Mouse (Mus musculus) stomach, embryonic 16.5 days (tissue): Measurements from ENCODE around the gene Kcnj10. TPM values are rescaled to one million over a fixed set of nuclear protein-coding genes. Genes with fewer than 3 reads are reported as not detected.

Experiments
- ATAC-seq: fragments of 200-750 bp; cut with Nextera tagmentation; 2 replicates; pipeline ENCODE4 v1.8.0; 2017; ENCODE audit warnings: moderate number of reproducible peaks, moderate TSS enrichment; ENCODE audit not compliant: insufficient read depth, low FRiP score
- H3K27ac ChIP-seq: fragments of 300-500 bp; sonication (generic); 2 replicates; pipeline ENCODE4 v1.5.1; 2014; ENCODE audit warnings: low read length
- H3K27me3 ChIP-seq: fragments of 300-500 bp; sonication (generic); 2 replicates; pipeline ENCODE4 v1.6.1; 2014; ENCODE audit warnings: low read length, control low read depth, mixed read lengths; ENCODE audit not compliant: control insufficient read depth, insufficient read depth
- H3K36me3 ChIP-seq: fragments of 300-500 bp; sonication (generic); 2 replicates; pipeline ENCODE4 v1.6.1; 2014; ENCODE audit warnings: low read length; ENCODE audit not compliant: control insufficient read depth, insufficient read depth
- H3K4me1 ChIP-seq: fragments of 300-500 bp; sonication (generic); 2 replicates; pipeline ENCODE4 v1.6.1; 2014; ENCODE audit warnings: low read length, control low read depth, mixed read lengths; ENCODE audit not compliant: control insufficient read depth, insufficient read depth
- H3K4me2 ChIP-seq: fragments of 300-500 bp; sonication (generic); 2 replicates; pipeline ENCODE4 v1.6.1; 2014; ENCODE audit warnings: low read depth, low read length, mixed read lengths
- H3K4me3 ChIP-seq: fragments of 300-500 bp; sonication (generic); replicated peaks from 2 replicates; pipeline ENCODE4 v1.5.1; 2014; ENCODE audit warnings: mild to moderate bottlenecking, low read length
- H3K9ac ChIP-seq: fragments of 300-500 bp; sonication (generic); 2 replicates; pipeline ENCODE4 v1.6.1; 2014; ENCODE audit warnings: low read length
- H3K9me3 ChIP-seq: fragments of 300-500 bp; sonication (generic); replicated peaks from 2 replicates; pipeline ENCODE4 v1.6.1; 2016; ENCODE audit warnings: low read length, control low read depth; ENCODE audit not compliant: control insufficient read depth
- WGBS: fragments of 180-500 bp; shearing (Covaris S2); extraction: QIAGEN DNeasy Blood & Tissue Kit; methylation state at CpG from one replicate; pipeline ENCODE4 v1.1.7; 2014; 5-methylcytosine and 5-hydroxymethylcytosine counted together
- polyA plus RNA-seq: library from polyadenylated mRNA; unstranded; fragments of >200 nt; fragmentation: Nextera tagmentation; extraction: Ambion mirVana; gene quantifications from 2 replicates; pipeline ENCODE4 v1.2.1, GENCODE M21; 2015

The Kcnj10 gene
- polyA plus RNA-seq, 1 experiment from 2014 or later: 0.19 TPM

- WGBS: 88% methylated on average over 19 of the region's 19 CpGs
- no peak overlapping the region for H3K27ac ChIP-seq
- 0 out of 2 replicates have a peak, but pooled peaks cover 2% of the 10 kb centered on the region for H3K36me3 ChIP-seq
- no peak overlapping the region for H3K4me3 ChIP-seq
- H3K4me2 ChIP-seq: no peak overlapping the region
- no peak for ATAC-seq
- H3K27me3 ChIP-seq: no peaks in the 10 kb centered on the region
- no peak overlapping the region for H3K9ac ChIP-seq
- no peaks in the 10 kb centered on the region for H3K9me3 ChIP-seq
- peaks cover 12% of the 10 kb centered on the region; the same call in 1 of the 2 replicates for H3K4me1 ChIP-seq
These were observed 22.5 kb upstream of the Kcnj10 start for GRCm38 (mm10) chr1:172318424-172319035.

DNA sequence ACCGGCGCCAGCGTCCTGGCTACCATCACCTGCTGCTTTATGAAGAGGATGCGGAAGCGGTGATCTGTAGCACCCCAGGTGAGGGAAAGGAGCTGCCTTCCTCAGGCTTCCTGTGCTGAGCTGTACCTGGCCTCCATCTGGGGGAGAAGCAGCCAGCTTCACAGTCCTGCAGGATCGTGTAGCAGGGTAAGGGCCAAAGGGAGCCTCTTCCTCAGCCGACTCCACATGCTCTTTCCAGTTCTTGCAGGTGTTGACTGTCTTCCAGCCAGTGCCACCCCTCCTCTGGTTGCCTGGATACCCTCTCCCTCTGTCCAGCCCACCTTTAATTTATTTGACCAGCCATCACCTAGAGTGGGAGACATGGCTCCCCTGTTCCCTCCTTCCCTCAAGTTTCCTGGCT, 21.7 kb upstream of the Kcnj10 start:
- Histone ChIP-seq H3K27ac (no peak overlapping the region), H3K27me3 (no peaks in the 10 kb centered on the region), H3K36me3 (0 out of 2 replicates have a peak, but pooled peaks cover 2% of the 10 kb centered on the region), H3K4me1 (peaks cover 9% of the 10 kb centered on the region; the same call in 1 of the 2 replicates), H3K4me3 (no peak overlapping the region), H3K9me3 (no peaks in the 10 kb centered on the region), H3K4me2 (no peak overlapping the region), H3K9ac (no peak overlapping the region)
- 76% methylated on average over 7 of the region's 7 CpGs for WGBS
- ATAC-seq: no peak

GRCm38 (mm10) chr1:172319921-172320411, 21.0 kb upstream of the Kcnj10 start:
- Histone ChIP-seq H3K4me1 (peaks cover 9% of the 10 kb centered on the region; the same call in 1 of the 2 replicates), H3K4me3 (no peak overlapping the region), H3K27me3 (peaks cover under 1% of the 10 kb centered on the region; the same call in 1 of the 2 replicates), H3K9me3 (no peaks in the 10 kb centered on the region), H3K4me2 (no peak overlapping the region), H3K36me3 (0 out of 2 replicates have a peak, but pooled peaks cover 2% of the 10 kb centered on the region), H3K9ac (no peak overlapping the region), H3K27ac (no peak overlapping the region)
- 41% methylated on average over 5 of the region's 5 CpGs for WGBS
- no peak for ATAC-seq

DNA sequence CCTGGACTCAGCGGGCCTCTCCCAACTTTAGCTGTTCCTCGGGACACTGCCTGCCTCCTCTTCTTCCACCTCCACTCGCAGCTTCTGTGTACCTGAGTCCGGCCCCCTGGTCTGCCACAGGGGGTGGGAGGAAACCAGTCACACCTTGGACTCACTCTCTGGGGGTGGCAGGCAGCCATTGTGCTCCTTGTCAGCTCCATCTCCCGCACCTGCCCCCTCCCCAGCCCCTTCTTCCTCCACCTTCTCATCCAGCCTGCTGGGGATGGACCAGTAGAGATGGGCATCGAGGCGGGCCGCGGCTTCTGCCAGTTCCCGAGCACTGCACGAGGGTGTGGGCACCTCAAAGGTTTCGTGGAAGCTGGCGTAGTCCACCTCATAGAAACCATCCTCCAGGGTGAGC, 18.3 kb upstream of the Kcnj10 start:
- ATAC-seq: no peak
- Histone ChIP-seq H3K36me3 (0 out of 2 replicates have a peak, but pooled peaks cover 2% of the 10 kb centered on the region), H3K27me3 (peaks cover 28% of the 10 kb centered on the region), H3K4me1 (0 out of 2 replicates have a peak, but pooled peaks cover 12% of the 10 kb centered on the region), H3K4me3 (no peak overlapping the region), H3K27ac (no peak overlapping the region), H3K9me3 (no peaks in the 10 kb centered on the region), H3K9ac (no peak overlapping the region), H3K4me2 (no peak overlapping the region)
- WGBS: 52% methylated on average over 13 of the region's 13 CpGs

DNA sequence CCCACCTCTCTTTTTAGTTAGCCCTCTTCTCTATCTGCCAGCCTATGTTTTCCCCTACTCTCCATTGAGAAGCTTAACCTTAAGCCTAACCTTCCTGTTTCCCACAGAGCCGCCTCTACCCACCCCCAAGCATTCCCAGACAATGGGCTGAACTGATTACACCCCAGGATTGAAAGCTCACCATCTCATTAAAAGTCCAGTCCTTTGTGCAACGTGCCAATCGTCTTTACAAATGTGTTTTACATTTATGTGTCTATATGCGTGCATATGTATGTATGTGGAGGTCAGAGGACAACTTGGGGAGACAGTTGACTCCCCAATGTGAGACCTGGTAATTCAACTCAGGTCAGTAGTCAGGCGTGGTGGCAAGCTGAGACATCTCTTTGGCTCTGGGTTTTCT, 17.7 kb upstream of the Kcnj10 start:
- Histone ChIP-seq H3K36me3 (0 out of 2 replicates have a peak, but pooled peaks cover 2% of the 10 kb centered on the region), H3K27me3 (peaks cover 31% of the 10 kb centered on the region), H3K9ac (no peak overlapping the region), H3K4me3 (no peak overlapping the region), H3K27ac (no peak overlapping the region), H3K4me1 (0 out of 2 replicates have a peak, but pooled peaks cover 12% of the 10 kb centered on the region), H3K4me2 (no peak overlapping the region), H3K9me3 (no peaks in the 10 kb centered on the region)
- 50% methylated on average over 5 of the region's 5 CpGs for WGBS
- no peak for ATAC-seq

DNA sequence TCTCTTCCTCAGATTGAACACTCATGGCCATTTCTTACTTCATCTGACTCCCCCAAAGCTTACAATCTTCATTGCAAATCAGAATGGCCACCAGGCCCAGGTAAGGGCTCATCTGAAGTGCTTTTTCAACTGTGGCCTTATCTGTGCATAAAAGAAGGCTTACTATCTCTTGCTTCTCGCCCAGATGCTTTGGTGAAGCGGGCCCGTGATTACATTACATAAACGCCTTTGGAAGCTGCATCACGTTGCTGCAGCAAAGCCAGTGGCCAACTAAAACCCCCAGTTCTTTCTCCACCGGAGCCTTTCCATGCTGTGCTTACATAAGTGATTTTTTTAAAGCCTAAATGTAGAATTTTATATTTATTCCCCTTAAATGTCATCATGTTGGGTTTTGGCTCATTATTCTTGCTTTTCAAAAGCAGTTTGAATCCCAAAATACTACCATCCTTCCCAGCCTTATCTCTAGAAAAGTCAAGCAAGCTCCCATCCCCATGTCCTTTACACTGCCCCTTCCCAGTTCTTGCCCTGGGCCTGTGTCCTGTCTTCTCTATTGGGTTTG, 17.1 kb upstream of the Kcnj10 start:
- Histone ChIP-seq H3K27ac (no peak overlapping the region), H3K9me3 (no peaks in the 10 kb centered on the region), H3K9ac (no peak overlapping the region), H3K27me3 (peaks cover 37% of the 10 kb centered on the region), H3K36me3 (0 out of 2 replicates have a peak, but pooled peaks cover 2% of the 10 kb centered on the region), H3K4me1 (0 out of 2 replicates have a peak, but pooled peaks cover 12% of the 10 kb centered on the region), H3K4me3 (no peak overlapping the region), H3K4me2 (no peak overlapping the region)
- ATAC-seq: no peak
- WGBS: 55% methylated on average over 6 of the region's 6 CpGs

GRCm38 (mm10) chr1:172324725-172325124, 16.3 kb upstream of the Kcnj10 start:
- H3K9ac ChIP-seq: no peak overlapping the region
- peak; percentile 48; the same call in 1 of the 2 replicates for ATAC-seq
- H3K27ac ChIP-seq: no peak overlapping the region
- peaks cover 45% of the 10 kb centered on the region for H3K27me3 ChIP-seq
- H3K9me3 ChIP-seq: no peaks in the 10 kb centered on the region
- WGBS: 16% methylated on average over 7 of the region's 7 CpGs
- H3K36me3 ChIP-seq: no peaks in the 10 kb centered on the region
- 0 out of 2 replicates have a peak, but pooled peaks cover 11% of the 10 kb centered on the region for H3K4me1 ChIP-seq
- H3K4me2 ChIP-seq: no peak overlapping the region
- no peak overlapping the region for H3K4me3 ChIP-seq

DNA sequence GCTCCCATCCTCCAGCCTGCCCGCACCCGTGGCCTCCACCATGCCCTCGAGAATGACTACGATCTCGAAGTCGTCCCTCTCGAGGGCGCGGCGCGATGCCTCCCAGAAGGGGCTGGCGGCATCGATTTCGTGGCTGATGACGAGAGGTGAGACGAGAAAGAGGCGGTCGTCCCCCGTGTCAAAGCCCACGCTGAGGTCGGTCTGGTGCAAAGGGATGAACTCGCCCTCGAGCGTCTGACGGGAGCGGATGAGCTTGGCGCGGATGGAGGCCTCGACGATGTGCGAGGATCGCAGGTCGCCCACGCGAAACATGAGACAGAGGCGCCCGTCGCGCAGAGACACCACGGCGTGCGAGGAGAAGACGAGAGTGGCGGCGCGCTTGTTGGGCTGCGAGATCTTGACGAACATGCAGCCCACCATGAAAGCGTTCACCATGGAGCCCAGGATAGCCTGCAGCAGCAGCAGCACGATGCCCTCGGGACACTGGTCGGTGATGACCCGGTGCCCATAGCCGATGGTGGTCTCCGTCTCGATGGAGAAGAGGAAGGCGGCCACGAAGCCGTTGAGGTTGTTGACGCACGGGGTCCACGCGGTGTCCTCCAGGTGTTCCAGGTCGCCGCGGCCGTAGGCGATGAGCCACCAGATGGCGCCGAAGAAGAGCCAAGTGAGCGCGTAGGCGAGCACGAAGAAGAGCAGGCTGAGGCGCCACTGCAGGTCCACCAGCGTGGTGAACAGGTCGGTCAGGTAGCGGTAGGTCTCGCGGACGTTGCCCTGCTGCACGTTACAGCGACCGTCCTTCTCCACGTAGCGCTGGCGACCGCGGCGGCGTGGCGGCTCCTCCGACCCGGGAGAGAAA, 15.1 kb upstream of the Kcnj10 start:
- ATAC-seq: peak; percentile 75; the same call in 1 of the 2 replicates
- Histone ChIP-seq H3K4me3 (peak overlapping the region; percentile 46), H3K27me3 (peaks cover 45% of the 10 kb centered on the region), H3K9ac (peak overlapping the region; percentile 62), H3K4me1 (0 out of 2 replicates have a peak, but pooled peaks cover 7% of the 10 kb centered on the region), H3K36me3 (no peaks in the 10 kb centered on the region), H3K27ac (no peak overlapping the region), H3K9me3 (no peaks in the 10 kb centered on the region), H3K4me2 (peak overlapping the region; percentile 83)
- 16% methylated on average over 94 of the region's 94 CpGs for WGBS
